Mouse (Mus musculus) heart, embryonic 14.5 days (tissue): ENCODE measurements around the gene Rhobtb1. TPM values are rescaled to one million over a fixed set of nuclear protein-coding genes. Genes with fewer than 3 reads are reported as not detected.
A peak's percentile ranks its signal among the peaks of the same experiment; 100 is the strongest.

ENCODE experiments used
- ATAC-seq: fragments of 200-750 bp; cut with Nextera tagmentation; 2 replicates; pipeline ENCODE4 v1.8.0; 2017; ENCODE audit warnings: low read depth, moderate TSS enrichment; ENCODE audit not compliant: insufficient number of reproducible peaks, insufficient read depth, low FRiP score
- H3K27ac ChIP-seq, 2 experiments: fragments of 200-500 bp in 1 of 2; fragments of 300-500 bp in 1 of 2; sonication (generic) in 1 of 2; replicated peaks in 1 of 2; 2 replicates each; pipeline ENCODE4 v1.5.1; 2012 to 2014; ENCODE audit warnings: low read depth in 2 of 2, low read length in 2 of 2, control low read depth in 1 of 2, mild to moderate bottlenecking in 1 of 2, mixed read lengths in 1 of 2; ENCODE audit not compliant: control insufficient read depth in 1 of 2, insufficient read depth in 1 of 2
- H3K27me3 ChIP-seq: fragments of 300-500 bp; sonication (generic); 2 replicates; pipeline ENCODE4 v1.6.1; 2014; ENCODE audit warnings: mild to moderate bottlenecking, low read length, control low read depth; ENCODE audit not compliant: control insufficient read depth, insufficient read depth
- H3K36me3 ChIP-seq: fragments of 300-500 bp; sonication (generic); 2 replicates; pipeline ENCODE4 v1.6.1; 2014; ENCODE audit warnings: mild to moderate bottlenecking, control low read depth, low read length, mixed read lengths; ENCODE audit not compliant: control insufficient read depth, insufficient read depth
- H3K4me1 ChIP-seq, 2 experiments: fragments of 200-500 bp in 1 of 2; fragments of 300-500 bp in 1 of 2; sonication (generic) in 1 of 2; 2 replicates each; pipeline ENCODE4 v1.6.1; 2012 to 2014; ENCODE audit warnings: low read length in 2 of 2, control low read depth in 1 of 2, mixed read lengths in 1 of 2; ENCODE audit not compliant: control insufficient read depth in 2 of 2, insufficient read depth in 2 of 2
- H3K4me2 ChIP-seq: fragments of 300-500 bp; sonication (generic); 2 replicates; pipeline ENCODE4 v1.6.1; 2014; ENCODE audit warnings: mild to moderate bottlenecking, low read length
- H3K4me3 ChIP-seq, 2 experiments: fragments of 200-500 bp in 1 of 2; fragments of 300-500 bp in 1 of 2; sonication (generic) in 1 of 2; 2 replicates each; pipeline ENCODE4 v1.5.1; 2012 to 2014; ENCODE audit warnings: low read length in 2 of 2, mild to moderate bottlenecking in 2 of 2, control low read depth in 1 of 2, low read depth in 1 of 2, moderate library complexity in 1 of 2; ENCODE audit not compliant: control insufficient read depth in 1 of 2, insufficient read depth in 1 of 2
- H3K9ac ChIP-seq: fragments of 300-500 bp; sonication (generic); 2 replicates; pipeline ENCODE4 v1.6.1; 2014; ENCODE audit warnings: mild to moderate bottlenecking, low read length
- H3K9me3 ChIP-seq: fragments of 300-500 bp; sonication (generic); 2 replicates; pipeline ENCODE4 v1.6.1; 2016; ENCODE audit warnings: low read length, control low read depth; ENCODE audit not compliant: control insufficient read depth
- WGBS: fragments of 180-500 bp; shearing (Covaris S2); extraction: QIAGEN DNeasy Blood & Tissue Kit; methylation state at CpG from one replicate; pipeline ENCODE4 v1.1.7; 2014; 5-methylcytosine and 5-hydroxymethylcytosine counted together
- polyA plus RNA-seq: library from polyadenylated mRNA; unstranded; fragments of >200 nt; fragmentation: Nextera tagmentation; extraction: Ambion mirVana; gene quantifications from 2 replicates; pipeline ENCODE4 v1.2.1, GENCODE M21; 2014

The Rhobtb1 gene
- polyA plus RNA-seq, 1 experiment from 2014 or later = 38.6 TPM

- Histone ChIP-seq H3K9me3 (no peaks in the 10 kb centered on the region), H3K9ac (peak overlapping the region; percentile 16; the same call in 1 of the 2 replicates), H3K4me1 (peaks cover 17 to 28% of the 10 kb centered on the region in 2 experiments), H3K4me3 (no peak overlapping the region), H3K27ac (peak overlapping the region; percentile 56 to 67), H3K36me3 (peaks cover 66% of the 10 kb centered on the region), H3K4me2 (no peak overlapping the region), H3K27me3 (no peaks in the 10 kb centered on the region)
- ATAC-seq = no peak
- WGBS = 43% methylated on average over 9 of the region's 9 CpGs
These were observed 125.7 kb downstream of the Rhobtb1 start for GRCm38 (mm10) chr10:69276920-69277435.

- Histone ChIP-seq H3K27me3 (no peaks in the 10 kb centered on the region), H3K4me1 (peaks cover 14 to 25% of the 10 kb centered on the region in 2 experiments), H3K36me3 (peaks cover 69% of the 10 kb centered on the region), H3K4me3 (no peak overlapping the region), H3K4me2 (no peak overlapping the region), H3K27ac (no peak overlapping the region), H3K9ac (no peak overlapping the region), H3K9me3 (no peaks in the 10 kb centered on the region)
- 90% methylated on average over 18 of the region's 18 CpGs for WGBS
- no peak for ATAC-seq
These were observed 127.8 kb downstream of the Rhobtb1 start for GRCm38 (mm10) chr10:69278764-69279606.

GRCm38 (mm10) chr10:69279607-69279978 is 128.4 kb downstream of the Rhobtb1 start:
- WGBS = 87% methylated on average over 7 of the region's 7 CpGs
- no peak overlapping the region for H3K4me2 ChIP-seq
- H3K4me3 ChIP-seq = no peak overlapping the region
- no peaks in the 10 kb centered on the region for H3K27me3 ChIP-seq
- peaks cover 72% of the 10 kb centered on the region for H3K36me3 ChIP-seq
- H3K4me1 ChIP-seq = peaks cover 10 to 19% of the 10 kb centered on the region in 2 experiments
- no peak for ATAC-seq
- H3K9ac ChIP-seq = no peak overlapping the region
- H3K27ac ChIP-seq = no peak overlapping the region
- no peaks in the 10 kb centered on the region for H3K9me3 ChIP-seq

GRCm38 (mm10) chr10:69286939-69287338 is 135.7 kb downstream of the Rhobtb1 start:
- Histone ChIP-seq H3K4me2 (no peak overlapping the region), H3K4me3 (no peak overlapping the region), H3K9me3 (no peaks in the 10 kb centered on the region), H3K27ac (no peak overlapping the region), H3K27me3 (no peaks in the 10 kb centered on the region), H3K4me1 (peaks cover 2 to 16% of the 10 kb centered on the region in 2 experiments; a peak in 2 of 4 replicates), H3K9ac (no peak overlapping the region), H3K36me3 (peaks cover 78% of the 10 kb centered on the region)
- ATAC-seq = no peak
- WGBS = 90% methylated on average over 3 of the region's 3 CpGs

GRCm38 (mm10) chr10:69288086-69288485 is 136.9 kb downstream of the Rhobtb1 start:
- WGBS = 64% methylated on average over 4 of the region's 4 CpGs
- Histone ChIP-seq H3K36me3 (peaks cover 67% of the 10 kb centered on the region), H3K4me3 (no peak overlapping the region), H3K27ac (no peak overlapping the region), H3K27me3 (no peaks in the 10 kb centered on the region), H3K4me2 (no peak overlapping the region), H3K9ac (no peak overlapping the region), H3K9me3 (no peaks in the 10 kb centered on the region), H3K4me1 (peaks cover 2 to 16% of the 10 kb centered on the region in 2 experiments; a peak in 2 of 4 replicates)
- no peak; the same call in 1 of the 2 replicates for ATAC-seq

GRCm38 (mm10) chr10:69288720-69289119 is 137.5 kb downstream of the Rhobtb1 start:
- peaks cover 61% of the 10 kb centered on the region for H3K36me3 ChIP-seq
- 78% methylated on average over 6 of the region's 6 CpGs for WGBS
- H3K4me2 ChIP-seq = no peak overlapping the region
- peaks cover 2 to 16% of the 10 kb centered on the region in 2 experiments; a peak in 2 of 4 replicates for H3K4me1 ChIP-seq
- ATAC-seq = no peak
- H3K9ac ChIP-seq = no peak overlapping the region
- no peaks in the 10 kb centered on the region for H3K9me3 ChIP-seq
- no peaks in the 10 kb centered on the region for H3K27me3 ChIP-seq
- no peak overlapping the region for H3K4me3 ChIP-seq
- H3K27ac ChIP-seq = no peak overlapping the region

GRCm38 (mm10) chr10:69290736-69291135 is 139.5 kb downstream of the Rhobtb1 start:
- peaks cover 2 to 16% of the 10 kb centered on the region in 2 experiments; a peak in 2 of 4 replicates for H3K4me1 ChIP-seq

More at GRCm38 (mm10) chr10:69290736-69291135, 139.5 kb downstream of the Rhobtb1 start:
- no peak for ATAC-seq
- Histone ChIP-seq H3K9ac (no peak overlapping the region), H3K9me3 (no peaks in the 10 kb centered on the region), H3K27me3 (no peaks in the 10 kb centered on the region), H3K4me3 (no peak overlapping the region), H3K4me2 (no peak overlapping the region), H3K36me3 (peaks cover 40% of the 10 kb centered on the region), H3K27ac (no peak overlapping the region)
- WGBS = 79% methylated on average over 8 of the region's 8 CpGs
